Mouse (Mus musculus) embryonic facial prominence, embryonic 11.5 days (tissue): ENCODE results near the gene Slc27a4. TPM values are rescaled to one million over a fixed set of nuclear protein-coding genes. Genes with fewer than 3 reads are reported as not detected.

Source experiments
- microRNA-seq: library from miRNA; unstranded; fragments of <30 nt; microRNA quantifications from one replicate; pipeline ENCODE4, GENCODE M21; 2016; ENCODE audit warnings: borderline number of aligned reads
- polyA plus RNA-seq: library from polyadenylated mRNA; unstranded; fragments of >200 nt; fragmentation: Nextera tagmentation; extraction: Ambion mirVana; gene quantifications from 2 replicates; pipeline ENCODE4 v1.2.1, GENCODE M21; 2014

The Slc27a4 gene
- polyA plus RNA-seq, 1 experiment from 2014 or later = 11.0 TPM

Small RNA genes lying within 50 kb of the gene (microRNA-seq; reads per million reads assigned to microRNA genes)
- gene Mir219a-2 (not detected), gene Mir219b (not detected)

Other genes starting within 250 kb of the Slc27a4 start
- gene Rapgef1, start 182.9 kb upstream of the Slc27a4 start, polyA plus RNA-seq = 14.0 and 14.1 TPM in 2 replicates
- gene Gm13420, start 50.9 kb upstream of the Slc27a4 start, polyA plus RNA-seq = 0.25 TPM in 1 of 2 replicates, not detected in the other
- gene Gm13547, start 43.3 kb upstream of the Slc27a4 start, polyA plus RNA-seq = not detected in 2 replicates
- 34.6 and 39.2 TPM in 2 replicates for gene Coq4, start 15.1 kb upstream of the Slc27a4 start, polyA plus RNA-seq
- gene Trub2, start 14.1 kb upstream of the Slc27a4 start, polyA plus RNA-seq = 29.1 and 32.3 TPM in 2 replicates
- gene Urm1, start 17.4 kb downstream of the Slc27a4 start, polyA plus RNA-seq = 17.6 and 18.4 TPM in 2 replicates
- gene Cercam, start 66.5 kb downstream of the Slc27a4 start, polyA plus RNA-seq = 6.1 and 7.5 TPM in 2 replicates
- 66.4 and 69.8 TPM in 2 replicates for gene Odf2, start 86.6 kb downstream of the Slc27a4 start, polyA plus RNA-seq
- 56.8 and 57.7 TPM in 2 replicates for gene Gle1, start 132.8 kb downstream of the Slc27a4 start, polyA plus RNA-seq
- 104 and 108 TPM in 2 replicates for gene Sptan1, start 162.9 kb downstream of the Slc27a4 start, polyA plus RNA-seq
- gene Wdr34, start 246.2 kb downstream of the Slc27a4 start, polyA plus RNA-seq = 29.7 and 29.8 TPM in 2 replicates